Mouse (Mus musculus): ENCODE data around the gene Rgs16. TPM values are rescaled to one million over a fixed set of nuclear protein-coding genes. Genes with fewer than 3 reads are reported as not detected.

The Rgs16 gene
- polyA plus RNA-seq, 1 experiment = 22.8 TPM

DNA sequence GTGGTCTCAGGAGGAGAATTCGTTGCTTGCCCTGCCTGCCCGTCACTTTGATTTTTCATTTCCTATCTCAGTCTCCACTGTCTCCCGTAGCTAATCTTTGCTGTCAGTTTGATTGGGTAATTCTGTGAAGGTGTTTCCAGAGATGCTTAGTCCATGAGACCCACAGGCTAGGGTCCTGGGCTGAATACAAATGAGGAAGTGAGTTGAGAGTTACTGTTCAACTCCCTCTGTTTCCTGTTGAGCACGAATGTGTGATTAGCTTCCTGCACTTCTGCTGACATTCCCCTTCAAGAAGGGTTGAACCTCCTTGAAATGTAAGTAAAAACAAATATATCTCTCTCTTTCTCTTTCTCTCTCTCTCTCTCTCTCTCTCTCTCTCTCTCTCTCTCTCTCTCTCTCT lies 45.5 kb downstream of the Rgs16 start:
- TF ChIP-seq POLR2A (IDR thresholded peaks at IDR 0.05; ENCODE audit: borderline replicate concordance, extremely low read depth, insufficient read depth, insufficient read length, poor library complexity, severe bottlenecking) (no peak), CTCF (IDR thresholded peaks at IDR 0.05; ENCODE audit: borderline replicate concordance, extremely low read depth, insufficient read depth, insufficient read length) (no peak)
- DNase-seq (ENCODE audit: low read depth) = no peak

DNA sequence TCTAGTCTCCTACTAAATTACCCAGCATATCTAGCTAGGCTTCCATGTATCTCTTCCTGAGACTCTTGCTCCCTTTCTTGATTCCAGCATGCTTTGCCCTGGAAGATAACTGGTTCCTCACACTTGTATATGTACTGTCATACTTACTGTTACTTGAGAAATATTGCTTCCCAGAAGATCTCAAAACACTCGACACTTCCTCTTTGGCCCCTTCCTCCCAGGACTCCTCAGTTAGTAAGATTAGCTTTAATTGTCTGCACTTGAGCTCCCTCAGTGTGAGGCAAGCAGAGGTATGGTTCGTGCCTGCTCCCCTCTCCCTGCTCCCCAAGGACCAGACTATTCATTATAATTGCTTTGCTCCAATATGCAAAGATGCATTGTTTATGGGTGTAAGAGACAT lies 50.6 kb downstream of the Rgs16 start:
- TF ChIP-seq CTCF (IDR thresholded peaks at IDR 0.05; ENCODE audit: borderline replicate concordance, extremely low read depth, insufficient read depth, insufficient read length) (no peak), POLR2A (IDR thresholded peaks at IDR 0.05; ENCODE audit: borderline replicate concordance, extremely low read depth, insufficient read depth, insufficient read length, poor library complexity, severe bottlenecking) (no peak)
- no peak for DNase-seq (ENCODE audit: low read depth)

DNA sequence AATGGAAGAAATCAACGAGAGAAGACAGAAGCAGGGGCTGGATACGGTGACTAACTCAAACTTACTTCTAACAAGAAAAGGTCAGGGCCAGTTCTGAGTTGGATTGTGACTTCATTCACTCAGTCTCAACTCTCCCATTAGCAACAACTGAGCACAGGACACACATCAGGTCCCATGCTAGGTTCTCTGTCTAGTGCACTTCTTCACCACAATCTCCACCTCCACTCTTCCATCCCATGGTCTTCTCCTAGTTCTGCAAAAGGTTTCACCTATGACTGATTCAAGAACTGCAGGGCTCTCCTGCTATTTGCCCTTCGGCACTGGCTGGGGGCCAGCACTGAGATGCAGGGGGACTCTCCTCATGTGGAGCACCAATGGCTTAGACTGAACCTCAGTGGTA lies 54.1 kb downstream of the Rgs16 start:
- TF ChIP-seq POLR2A (IDR thresholded peaks at IDR 0.05; ENCODE audit: borderline replicate concordance, extremely low read depth, insufficient read depth, insufficient read length, poor library complexity, severe bottlenecking) (no peak), CTCF (IDR thresholded peaks at IDR 0.05; ENCODE audit: borderline replicate concordance, extremely low read depth, insufficient read depth, insufficient read length) (no peak)

More for the DNA sequence above, 54.1 kb downstream of the Rgs16 start:
- no peak for DNase-seq (ENCODE audit: low read depth)

Other genes with a start within 250 kb of the Rgs16 start
- gene Npl, start 190.3 kb upstream of the Rgs16 start, polyA plus RNA-seq (2012; rRNA removed) = 4.9 and 6.6 TPM in 2 replicates
- 31.1 and 46.2 TPM in 2 replicates for gene Rgs8, start 87.3 kb upstream of the Rgs16 start, polyA plus RNA-seq (2012; rRNA removed)
- 59.5 and 78.4 TPM in 2 replicates for gene Rnasel, start 9.1 kb downstream of the Rgs16 start, polyA plus RNA-seq (2012; rRNA removed)
- 0.24 and 0.44 TPM in 2 replicates for gene Rgsl1, start 103.8 kb downstream of the Rgs16 start, polyA plus RNA-seq (2012; rRNA removed)
- gene Teddm1b, start 134.0 kb downstream of the Rgs16 start, polyA plus RNA-seq (2012; rRNA removed) = not detected in 2 replicates
- gene Teddm1a, start 151.4 kb downstream of the Rgs16 start, polyA plus RNA-seq (2012; rRNA removed) = not detected in 2 replicates
- 151 and 226 TPM in 2 replicates for gene Glul, start 159.6 kb downstream of the Rgs16 start, polyA plus RNA-seq (2012; rRNA removed)
- 0.90 and 1.2 TPM in 2 replicates for gene Teddm2, start 159.9 kb downstream of the Rgs16 start, polyA plus RNA-seq (2012; rRNA removed)